Mouse (Mus musculus) c-Kit-positive CD71-positive TER-119-negative erythroid progenitor cells, embryonic 14.5 days (primary cell): ENCODE results near the gene Gys1.
"Not testable (repeated sequence)": the region's sequence is repeated elsewhere in the genome, so short reads cannot be mapped to it uniquely, and the experiment has no call there.

Experiments
- DNase-seq: peaks from one replicate; pipeline ENCODE4 v3.0.0-alpha.2; 2013; ENCODE audit warnings: low read depth

Gene Gys1

DNA sequence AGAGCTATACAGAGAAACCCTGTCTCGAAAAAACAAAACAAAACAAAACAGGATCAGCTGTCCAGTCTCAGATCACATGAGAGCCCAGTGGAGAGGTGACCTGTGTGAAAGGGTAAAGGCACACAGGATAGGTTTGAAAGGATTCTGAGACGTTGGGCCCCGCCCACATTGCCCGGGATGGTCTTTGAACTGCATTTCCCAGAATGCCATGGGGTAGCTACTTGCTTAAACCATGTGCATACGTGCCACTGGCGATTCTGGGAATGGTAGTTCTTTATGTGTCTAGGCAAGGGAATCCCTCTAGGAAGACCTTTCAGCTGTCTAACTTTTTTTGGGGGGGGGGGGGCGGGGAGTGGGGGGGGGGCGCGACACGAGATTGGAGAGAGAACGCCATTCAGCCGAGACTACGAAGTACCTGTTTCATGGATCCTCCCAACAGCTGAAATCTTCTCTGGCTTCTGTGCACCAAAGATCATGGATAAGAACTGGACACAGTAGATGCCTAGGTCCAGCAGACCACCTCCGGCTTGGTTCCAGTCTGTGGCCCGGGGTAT is 46.8 kb downstream of the Gys1 start, which contains the start of gene Tulp2:
TSS of gene Tulp2 (plus strand) at position 504 of the 554 bp plus-strand sequence.
- peak; percentile 75 for DNase-seq

DNA sequence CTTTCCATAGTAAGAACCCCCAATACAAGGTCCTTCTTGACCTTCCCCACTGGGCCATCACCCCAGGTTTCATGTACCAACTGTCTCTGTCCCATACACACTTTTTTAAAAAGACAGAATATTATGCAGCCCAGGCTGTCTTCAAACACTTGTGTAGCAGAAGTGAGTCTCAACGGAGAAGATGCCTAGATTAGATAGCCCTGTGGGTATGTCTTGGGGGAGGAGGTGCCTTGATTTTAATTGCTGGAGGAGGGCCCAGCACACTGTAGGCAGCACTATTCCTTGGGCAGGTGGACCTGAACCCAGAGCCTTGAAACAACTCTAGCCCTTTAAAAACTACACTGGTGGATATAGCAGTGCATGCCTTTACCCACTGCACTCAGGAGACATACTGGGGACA is 47.5 kb downstream of the Gys1 start:
- DNase-seq: no peak

DNA sequence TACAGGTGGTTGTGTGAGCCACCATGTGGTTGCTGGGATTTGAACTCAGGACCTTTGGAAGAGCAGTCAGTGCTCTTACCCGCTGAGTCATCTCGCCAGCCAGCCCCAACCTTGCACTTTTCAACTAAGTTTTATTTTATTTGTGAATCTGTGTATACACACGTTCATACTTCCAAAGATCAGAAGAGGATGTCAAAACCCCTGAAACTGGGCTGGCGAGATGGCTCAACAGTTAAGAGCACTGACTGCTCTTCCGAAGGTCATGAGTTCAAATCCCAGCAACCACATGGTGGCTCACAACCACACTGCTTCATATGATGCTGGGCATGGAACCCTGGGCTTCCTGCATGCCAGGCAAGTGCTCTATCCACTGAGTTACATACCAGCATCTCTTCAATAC is 50.3 kb downstream of the Gys1 start:
- DNase-seq: not testable (repeated sequence)

DNA sequence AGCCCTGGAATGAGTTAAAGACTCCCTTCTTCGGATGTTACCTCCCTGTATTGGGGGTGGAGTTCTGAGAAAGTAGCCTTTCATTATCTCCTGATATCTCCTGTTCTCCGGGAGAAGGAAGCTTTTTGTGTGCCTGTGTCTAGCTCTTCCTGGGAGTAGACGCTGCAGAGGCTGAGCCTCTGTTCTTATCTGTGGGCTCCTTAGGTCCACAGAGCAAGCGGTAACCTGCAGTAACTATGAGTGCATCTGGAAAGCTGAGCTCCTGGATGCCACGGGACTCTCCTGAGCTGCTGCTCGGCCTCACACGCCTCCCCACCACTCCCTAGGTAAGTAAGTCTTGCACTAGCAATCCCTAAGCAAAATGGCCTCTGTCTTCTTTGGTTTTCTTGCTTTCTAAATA is 51.5 kb downstream of the Gys1 start:
- peak; percentile 51 for DNase-seq

DNA sequence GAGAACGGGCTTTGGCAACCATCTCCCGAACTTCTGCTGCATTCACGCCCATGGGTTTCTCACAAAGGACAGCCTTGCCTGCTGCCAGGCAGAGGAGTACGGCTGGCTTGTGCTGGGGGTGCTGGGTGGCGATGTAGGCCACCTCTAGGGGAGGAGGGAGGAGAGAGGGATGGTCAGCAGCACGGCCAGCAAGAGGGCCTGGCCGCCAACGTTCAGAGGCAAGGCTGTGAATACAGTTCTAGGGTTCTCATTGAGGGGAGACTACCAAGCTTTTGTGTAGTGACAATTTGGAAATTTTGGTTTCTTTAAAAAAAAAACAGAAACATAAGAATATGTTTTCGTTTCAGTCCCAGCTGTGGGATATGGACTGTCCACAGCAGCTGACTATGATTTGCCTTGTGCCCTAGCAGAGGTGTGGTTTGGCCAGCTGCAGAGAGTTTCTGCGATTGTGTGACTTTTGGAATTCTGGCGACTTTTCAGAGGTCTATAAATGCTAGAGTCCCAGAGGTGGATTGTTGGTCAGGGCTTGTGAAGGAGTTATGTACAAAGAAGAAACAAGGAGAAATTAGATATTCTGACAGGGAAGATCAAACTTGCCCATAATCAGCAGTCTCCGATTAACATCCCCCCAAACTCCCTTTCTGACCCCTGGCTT is 52.2 kb downstream of the Gys1 start, which contains the start of gene Gm45808:
TSS of gene Gm45808 (minus strand) at position 51 of the 655 bp plus-strand sequence.
- DNase-seq: no peak

DNA sequence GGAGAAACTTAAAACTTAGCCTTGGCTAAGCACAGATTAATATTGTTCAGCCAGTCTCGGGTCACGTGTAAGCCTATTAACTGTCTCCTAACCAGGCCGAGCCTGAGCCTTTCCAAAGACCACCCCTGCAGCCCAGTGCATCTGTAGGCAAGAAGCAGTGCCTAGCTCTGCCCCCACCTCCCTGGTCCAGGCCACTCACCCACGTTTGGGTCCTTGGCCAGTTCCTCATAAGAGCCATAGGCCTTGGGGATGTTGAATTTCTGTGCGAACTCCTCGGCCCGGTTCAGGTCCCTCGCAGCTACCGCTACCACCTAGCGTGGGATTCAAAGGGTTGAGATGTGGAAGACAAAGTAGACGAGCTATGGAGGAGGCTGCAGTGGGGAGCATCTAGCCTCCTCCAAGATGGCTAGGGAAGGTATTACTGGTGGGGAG is 53.2 kb downstream of the Gys1 start:
- DNase-seq: no peak

DNA sequence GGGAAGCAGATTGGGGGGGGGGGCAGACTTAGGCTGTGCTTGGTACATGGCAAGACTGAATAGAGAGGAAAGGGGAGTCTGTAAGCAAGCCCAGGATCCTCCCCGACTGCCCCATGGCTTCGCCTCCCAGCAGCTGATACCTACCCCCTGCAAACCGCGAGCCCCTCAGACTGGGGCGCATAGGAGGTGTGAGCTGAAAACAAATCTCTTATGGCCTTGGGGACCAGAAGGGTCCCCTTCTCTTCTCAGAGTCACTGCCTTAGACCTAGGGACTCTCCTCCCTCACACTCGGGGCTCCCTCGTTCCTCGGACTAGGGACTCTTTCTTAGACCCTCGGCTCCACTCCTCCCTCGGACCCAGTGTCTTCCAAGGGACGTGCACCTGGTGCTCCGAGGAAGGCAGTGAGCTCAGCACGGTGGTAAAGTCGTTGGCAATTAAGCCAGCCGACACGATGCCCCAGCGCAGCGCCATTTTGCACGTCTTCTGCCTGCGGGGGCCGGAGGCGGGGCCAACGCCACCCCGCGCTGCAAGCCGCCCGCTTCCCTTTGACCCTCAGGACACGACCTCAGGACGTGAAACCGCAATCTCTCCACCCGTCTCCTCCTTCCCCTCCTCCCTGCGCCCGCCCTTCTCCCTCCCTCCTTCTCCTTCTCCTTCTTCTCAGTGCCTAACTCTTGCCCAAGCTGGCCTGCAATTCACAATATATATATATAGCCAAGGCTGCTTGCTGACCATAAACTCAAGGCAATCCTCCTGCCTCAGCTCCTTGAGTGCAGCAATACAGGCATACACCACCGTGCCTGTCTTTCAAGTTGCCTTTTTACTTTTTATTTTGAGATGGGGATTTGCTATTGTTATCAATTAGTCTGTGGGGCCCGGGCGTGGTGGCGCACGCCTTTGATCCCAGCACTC is 53.9 kb downstream of the Gys1 start, which contains the start of gene Dhdh:
TSS of gene Dhdh (minus strand) at position 513 of the 912 bp plus-strand sequence.
- no peak for DNase-seq

DNA sequence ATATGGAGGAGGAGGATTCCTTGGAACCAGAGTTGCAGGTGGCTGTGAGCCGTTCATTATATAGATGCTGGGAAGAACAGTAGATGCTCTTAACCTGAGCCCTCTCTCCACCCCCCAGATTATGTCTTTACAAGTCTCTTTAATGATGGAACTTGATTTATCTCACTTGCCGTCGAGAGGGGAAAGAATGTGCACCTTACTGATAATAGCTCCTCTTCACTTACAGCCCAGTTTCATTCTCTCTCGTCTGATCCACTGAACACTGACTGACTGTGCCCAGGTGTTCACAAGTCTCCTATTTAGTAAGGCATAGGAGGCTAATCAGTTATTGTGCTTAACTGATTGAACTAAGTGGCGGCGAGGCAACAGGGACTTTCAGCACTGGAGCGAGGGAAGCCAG is 54.9 kb downstream of the Gys1 start:
- peak; percentile 66 for DNase-seq

DNA sequence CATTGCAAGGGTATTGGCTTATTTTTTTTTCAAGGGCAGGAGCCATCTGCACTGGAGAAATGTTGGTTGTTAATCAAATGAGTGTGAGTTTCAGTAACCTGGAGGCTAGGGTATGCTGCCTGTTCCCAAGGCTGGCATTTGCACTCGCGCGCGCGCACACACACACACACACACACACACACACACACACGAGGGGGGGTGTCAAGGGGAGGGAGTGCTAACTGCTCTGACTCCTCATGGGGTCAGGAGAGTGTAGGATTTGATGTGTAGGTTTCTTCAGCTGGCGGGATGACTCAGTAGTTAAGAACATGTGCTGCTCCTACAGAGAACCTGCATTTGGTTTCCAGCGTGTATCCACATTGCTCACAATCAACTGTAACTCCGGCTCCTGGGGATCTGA is 56.2 kb downstream of the Gys1 start:
- DNase-seq: no peak

DNA sequence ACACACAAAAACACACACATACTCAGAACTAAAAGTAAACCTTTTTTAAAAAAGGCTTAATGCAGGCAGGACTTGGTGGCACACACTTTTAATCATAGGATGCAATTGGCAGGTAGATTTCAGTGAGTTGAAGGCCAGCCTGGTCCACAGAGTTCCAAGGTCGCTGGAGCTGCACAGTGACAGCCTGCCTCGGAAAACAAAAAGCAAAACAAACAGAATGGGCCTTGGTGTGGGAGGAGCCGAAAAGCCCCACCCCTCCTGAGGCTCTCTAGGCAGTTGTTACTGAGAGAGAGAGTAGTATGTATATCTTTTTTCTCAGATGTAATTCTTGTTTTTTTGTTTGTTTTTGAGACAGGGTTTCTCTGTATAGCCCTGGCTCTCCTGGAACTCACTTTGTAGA is 56.6 kb downstream of the Gys1 start:
- peak; percentile 42 for DNase-seq

DNA sequence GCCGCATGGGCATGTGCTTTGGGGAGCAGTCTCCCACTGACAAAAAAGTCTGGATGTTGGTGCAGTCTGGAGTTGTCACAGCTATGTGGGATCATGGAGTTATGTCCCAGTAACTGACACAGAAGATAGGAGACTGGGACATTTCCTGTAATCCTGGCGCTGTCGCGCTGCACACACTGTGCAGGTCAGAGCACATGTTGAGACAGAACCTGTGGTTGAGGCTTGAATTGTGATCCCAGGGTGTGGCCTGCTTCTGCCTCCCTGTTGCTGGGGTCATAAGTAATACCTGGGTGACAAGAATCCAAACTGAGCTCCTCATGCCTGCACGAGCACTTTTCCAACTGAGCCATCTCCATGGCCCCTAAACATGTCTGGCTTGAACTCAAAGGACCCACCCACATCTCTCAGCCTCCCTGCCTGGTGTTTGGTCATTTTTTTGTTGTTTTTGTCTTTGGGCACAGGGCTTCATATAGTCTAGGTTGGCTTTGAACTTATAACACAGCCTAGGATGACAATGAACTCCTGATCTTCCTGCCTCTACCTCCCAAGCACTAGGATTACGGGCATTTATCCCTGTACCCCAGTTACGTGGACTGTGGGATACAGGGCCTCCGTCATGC is 57.7 kb downstream of the Gys1 start:
- DNase-seq: no peak

DNA sequence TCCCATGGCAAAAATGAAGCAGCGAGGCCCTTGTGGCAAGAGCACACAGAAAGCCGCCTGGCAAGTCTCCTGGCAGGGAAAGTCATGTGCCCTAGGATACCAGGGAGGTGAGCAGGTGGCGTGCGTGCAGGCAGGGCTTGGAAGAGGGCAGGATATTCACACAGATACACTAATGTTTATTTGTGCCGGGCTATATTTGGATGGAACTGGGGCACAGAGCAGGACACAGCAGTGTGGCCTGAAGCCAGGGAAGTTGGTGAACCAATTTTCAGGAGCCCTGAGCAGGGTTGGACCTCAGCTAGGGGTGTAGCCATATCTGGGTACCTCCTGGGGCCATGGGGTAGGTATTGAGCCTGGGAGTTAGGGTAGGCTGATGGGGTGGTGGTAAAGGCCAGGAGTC is 58.3 kb downstream of the Gys1 start:
- no peak for DNase-seq

DNA sequence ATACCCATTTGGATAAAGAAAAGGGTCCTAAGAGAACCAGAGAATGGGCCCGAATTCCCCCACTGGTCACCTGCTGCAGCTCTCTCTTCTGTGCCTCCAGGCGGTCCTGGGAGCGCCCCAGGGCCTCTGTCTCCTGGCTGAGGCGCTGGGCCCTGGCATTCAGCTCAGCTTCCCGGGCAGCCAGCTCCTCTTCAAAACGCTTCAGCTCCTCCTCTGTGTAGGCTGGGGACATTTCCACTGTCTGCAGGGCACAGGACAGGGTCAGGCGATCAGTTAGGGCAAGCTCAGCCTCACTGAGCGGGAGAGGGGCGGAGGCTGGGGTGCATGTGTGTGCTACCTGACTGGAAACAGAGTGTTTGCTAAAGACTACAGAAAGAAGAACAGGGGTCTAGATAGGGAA is 59.9 kb downstream of the Gys1 start:
- DNase-seq: no peak

DNA sequence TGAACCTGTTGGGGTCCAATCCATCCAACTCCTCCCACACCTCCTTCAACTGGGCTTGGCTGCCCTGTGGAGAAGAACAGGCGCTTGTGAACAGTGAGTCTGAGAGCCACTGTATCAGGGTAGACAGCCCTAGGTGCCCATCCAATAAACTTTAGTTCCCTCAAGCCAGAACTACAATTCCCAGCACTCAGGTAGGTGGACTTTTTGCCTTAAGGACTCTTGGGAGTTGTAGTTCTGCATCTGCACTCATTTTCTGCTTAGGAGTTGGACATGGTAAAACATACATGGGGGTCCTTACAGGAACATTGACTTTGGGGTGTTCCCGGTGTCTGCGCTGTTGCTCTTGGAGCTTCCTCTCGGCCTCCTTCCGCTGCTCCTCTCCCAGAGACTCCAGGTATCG is 63.8 kb downstream of the Gys1 start:
- no peak for DNase-seq
